Mouse (Mus musculus) kidney, adult 2 months (tissue): ENCODE data around the gene Krt88.

ENCODE experiments used
- CTCF ChIP-seq: fragments of 200-500 bp; conservative IDR thresholded peaks from 2 replicates; pipeline ENCODE4 v1.5.1; 2011; ENCODE audit warnings: low read depth, mild to moderate bottlenecking, control low read depth, low read length, moderate library complexity, mixed read lengths; ENCODE audit not compliant: insufficient read depth, insufficient read length
- POLR2A ChIP-seq: fragments of 200-500 bp; IDR thresholded peaks from one replicate; pipeline ENCODE4 v1.6.1; 2011; ENCODE audit warnings: low read depth, low read length, control low read depth

DNA sequence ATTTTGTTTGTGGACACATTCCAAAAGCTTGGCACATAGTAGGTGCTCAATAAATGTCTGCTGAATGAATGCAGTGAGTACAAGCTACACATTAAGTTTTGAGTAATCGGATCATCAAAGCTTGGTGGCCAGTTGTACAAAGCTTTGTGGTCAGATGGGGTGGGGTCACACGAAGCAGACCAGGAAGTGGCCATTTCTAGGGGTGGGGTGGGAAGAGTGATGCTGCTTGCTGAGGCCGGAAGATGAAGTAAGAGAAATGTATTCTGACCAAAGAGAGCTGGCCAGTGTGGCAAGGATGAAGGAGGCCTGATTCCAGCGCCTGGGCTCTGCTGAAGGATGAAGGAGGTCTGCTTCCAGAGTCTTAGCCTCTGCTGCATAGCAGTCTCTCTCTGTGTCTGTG, 21.5 kb downstream of the Krt88 start:
- no peak for TF ChIP-seq CTCF
- TF ChIP-seq POLR2A: no peak
